Mouse (Mus musculus) liver (tissue): ENCODE results near the gene Lmf1.

Experiments
- DNase-seq: peaks from one replicate; pipeline ENCODE4 v3.0.0-alpha.2; 2020; ENCODE audit warnings: mixed read lengths

Gene Lmf1

DNA sequence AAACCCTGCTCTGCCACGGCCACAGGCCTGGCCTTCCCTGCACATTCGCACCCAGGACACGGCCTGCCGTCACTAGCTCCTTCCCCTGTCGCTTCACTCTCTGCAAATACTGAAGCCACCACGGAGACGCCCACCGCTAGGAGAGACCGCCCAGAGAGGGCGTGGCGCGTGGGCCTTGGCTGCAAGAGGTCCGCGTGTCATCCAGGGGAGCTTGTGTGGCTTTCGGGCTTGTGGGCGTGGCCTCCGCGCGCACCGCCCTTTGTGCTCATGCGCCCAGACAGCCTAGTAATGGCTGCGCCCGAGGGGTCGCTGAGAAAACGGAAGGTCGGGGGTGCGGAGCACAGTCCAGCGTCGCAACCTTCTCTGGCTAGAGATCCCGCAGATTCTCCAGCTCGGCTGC is at the start of gene Lmf1:
Gene Lmf1, plus strand, starts transcription at position 166 of the 400 bp plus-strand sequence.
- peak; percentile 98 for DNase-seq

DNA sequence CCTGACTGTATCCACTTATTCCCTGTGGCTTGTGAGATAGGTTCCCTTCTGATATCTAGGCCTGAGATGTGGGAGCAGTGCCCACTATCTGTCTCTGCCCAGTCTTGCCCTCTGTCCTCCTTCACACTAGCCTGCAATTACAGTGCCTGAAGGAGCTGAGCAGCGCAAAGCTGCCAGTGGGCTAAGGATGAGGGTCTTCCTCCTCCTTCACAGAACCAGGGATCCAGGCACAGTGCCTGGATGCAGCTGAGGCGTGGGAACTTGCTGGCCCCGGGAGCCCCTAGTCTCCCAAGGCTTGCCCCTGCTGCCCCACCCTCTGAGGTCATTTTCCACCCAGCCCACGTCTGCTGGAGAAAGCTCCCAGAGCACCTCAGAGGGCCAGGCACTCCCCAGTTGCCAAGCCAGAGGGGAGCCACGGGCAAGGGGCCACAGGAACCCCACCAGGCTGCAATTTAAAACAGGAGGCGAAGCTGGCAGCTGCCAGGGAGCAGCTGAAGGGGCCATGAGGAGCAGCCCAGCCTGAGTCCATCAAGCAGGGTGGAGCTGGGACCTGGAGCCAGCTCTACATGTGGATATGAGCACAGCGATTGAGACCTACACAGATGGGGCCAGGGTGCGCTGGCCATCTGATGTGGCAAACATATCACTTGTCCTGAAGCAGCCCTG is 48.4 kb upstream of the Lmf1 start:
- no peak for DNase-seq

DNA sequence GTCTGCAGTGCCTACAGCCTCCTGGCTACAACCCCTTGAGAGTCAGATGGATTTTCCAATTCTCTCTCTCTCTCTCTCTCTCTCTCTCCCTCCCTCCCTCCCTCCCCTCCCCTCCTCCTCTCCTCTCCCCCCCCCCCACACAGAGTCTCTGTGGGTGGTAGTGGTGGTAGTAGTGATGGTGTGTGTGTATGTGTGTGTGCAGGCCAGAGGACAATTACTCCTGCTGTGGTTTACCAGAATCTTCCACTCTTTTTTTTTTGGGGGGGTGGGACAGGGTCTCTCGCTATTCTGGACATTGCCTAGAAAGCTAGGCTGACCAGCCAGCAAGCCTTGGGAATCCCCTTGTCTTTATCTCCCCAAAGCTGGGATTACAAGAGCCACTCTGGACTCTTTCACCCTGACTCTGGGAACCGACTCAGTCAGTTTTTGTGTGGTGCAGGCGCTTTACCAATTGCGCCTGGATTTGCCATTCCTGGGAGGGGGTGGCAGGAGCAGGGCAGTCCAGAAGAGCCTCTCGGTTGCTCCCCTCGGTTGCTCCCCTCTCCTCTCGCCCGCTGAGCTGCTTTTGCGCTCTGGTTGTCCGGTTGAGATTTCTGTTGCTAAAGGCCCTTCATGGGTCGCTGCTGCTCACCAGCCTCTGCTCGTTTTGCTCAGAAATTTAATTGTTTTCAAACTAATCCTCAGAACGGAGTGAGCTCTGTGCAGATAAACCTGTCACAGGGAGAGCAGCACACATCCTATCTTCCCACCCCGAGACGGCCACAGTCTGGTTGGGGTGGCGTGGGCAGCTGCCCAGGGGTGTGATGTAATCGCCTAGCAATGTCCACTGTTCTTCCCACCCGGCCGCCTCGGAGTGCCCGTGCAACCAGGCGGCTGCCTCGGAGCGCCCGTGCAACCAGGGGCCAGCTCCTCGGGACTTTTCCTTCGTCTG is 39.7 kb upstream of the Lmf1 start:
- DNase-seq, result no peak

DNA sequence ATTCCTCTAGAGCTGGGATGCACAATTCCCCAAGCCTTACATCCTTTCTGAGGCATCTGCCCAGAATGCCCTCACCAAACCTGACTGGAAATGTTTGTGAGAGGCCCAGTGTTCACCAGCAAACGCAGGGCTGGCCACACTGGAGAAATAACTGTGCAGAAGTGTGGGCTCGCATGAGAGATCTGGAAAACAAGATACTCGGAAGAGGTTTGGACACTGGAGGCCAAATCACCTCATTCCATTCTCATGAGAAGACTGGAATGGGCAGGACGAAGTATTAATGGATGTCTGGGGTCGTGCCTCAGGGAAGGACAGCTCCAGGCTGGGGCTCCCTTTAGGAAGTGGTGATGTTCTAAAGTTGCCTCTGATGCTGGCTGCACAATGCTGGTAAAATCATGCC is 38.2 kb upstream of the Lmf1 start:
- no peak for DNase-seq

DNA sequence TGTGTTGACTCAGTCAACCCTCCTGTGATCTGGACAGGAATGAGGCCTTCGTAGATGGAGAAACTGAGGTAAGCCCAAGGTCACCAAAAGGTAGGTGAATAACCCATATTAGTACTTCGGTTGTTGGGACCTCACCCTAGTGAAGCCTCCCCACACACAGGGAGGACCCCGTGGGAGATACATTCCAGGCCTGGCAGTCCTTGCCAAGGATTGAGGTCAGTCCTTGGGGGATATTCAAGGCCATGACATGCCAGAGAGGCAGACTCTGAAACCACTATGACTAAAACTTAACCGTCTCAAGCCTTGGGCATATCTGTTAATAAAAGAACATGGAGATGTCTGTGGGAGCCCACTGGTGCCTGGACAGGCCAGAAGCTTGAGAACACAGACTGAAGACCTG is 37.1 kb upstream of the Lmf1 start:
- no peak for DNase-seq

DNA sequence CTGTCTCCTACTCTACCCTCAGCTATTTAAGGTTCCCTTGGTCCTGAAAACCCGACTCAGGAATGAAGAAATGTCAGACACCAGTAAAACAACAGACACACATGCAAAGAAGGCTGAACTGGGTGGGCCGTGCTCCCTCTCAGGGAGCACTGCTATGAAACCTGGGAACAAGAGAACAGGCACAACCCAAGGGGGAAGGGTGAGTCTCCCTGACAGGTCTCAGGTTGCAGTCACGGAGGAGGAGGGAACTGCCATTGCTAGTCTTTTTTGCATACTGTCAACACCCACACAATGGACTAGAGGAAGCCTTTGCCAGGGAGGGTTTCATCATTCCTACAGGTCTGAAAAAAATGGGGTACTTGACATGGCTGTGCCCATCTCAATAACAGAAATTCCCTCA is 31.9 kb upstream of the Lmf1 start:
- DNase-seq, result no peak

DNA sequence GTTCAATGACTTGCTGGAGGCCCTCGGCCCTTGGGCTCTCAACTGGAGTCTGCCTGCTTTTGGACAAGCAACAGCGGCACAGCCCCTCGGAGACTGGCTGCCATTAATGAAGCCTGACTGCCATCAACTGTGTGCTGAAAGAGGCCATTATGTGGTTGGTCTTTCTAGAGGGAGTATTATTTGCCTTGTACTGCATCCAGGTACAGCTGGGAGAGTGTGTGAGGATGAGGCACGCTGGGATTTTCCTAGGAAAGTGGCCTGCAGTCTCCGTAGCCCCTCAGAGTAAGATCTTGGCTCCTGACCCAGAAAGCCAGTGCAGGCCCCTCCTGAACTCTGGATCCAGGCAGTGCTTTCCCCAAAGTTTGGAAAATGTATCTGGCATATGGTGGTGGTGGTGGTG is 28.9 kb upstream of the Lmf1 start:
- DNase-seq, result no peak

DNA sequence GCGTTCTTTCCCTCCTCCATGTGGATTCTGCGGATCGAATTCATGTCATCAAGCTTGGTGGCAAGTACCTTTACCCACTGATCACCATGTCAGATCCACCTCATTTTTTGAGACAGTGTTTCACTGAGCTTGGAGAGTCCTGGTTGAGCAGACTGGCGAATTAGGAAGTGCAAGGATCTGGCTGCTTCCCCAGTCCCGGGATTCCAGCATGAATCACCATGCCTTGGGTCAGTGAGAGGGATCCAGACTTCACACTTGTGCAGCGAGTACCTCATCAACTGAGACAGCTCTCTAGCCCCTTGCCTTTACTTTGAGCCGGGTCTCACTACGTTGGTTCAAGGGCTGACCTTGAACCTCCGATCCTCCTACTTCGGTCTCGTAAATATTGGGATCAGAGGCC is 27.6 kb upstream of the Lmf1 start:
- DNase-seq, result no peak

DNA sequence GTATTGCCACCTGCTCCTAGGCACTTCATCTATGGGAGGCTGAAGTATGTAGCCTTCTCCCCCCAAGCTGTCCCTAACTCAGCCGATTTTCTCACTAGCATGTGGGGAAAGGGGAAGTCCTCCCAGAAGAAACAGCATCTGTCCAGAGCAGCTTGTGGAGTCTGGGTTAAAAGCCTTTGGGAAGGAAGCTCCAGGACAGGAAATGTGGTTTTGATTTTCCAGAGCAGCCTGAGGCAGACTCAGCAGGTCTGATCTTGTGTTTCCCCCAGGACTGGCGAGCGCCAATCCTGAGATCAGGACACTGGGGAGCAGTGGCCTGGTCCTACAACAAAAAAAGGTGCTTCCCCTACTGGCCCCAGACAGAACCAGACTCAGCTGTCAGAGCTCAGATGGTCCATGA is 23.7 kb upstream of the Lmf1 start:
- DNase-seq, result no peak

DNA sequence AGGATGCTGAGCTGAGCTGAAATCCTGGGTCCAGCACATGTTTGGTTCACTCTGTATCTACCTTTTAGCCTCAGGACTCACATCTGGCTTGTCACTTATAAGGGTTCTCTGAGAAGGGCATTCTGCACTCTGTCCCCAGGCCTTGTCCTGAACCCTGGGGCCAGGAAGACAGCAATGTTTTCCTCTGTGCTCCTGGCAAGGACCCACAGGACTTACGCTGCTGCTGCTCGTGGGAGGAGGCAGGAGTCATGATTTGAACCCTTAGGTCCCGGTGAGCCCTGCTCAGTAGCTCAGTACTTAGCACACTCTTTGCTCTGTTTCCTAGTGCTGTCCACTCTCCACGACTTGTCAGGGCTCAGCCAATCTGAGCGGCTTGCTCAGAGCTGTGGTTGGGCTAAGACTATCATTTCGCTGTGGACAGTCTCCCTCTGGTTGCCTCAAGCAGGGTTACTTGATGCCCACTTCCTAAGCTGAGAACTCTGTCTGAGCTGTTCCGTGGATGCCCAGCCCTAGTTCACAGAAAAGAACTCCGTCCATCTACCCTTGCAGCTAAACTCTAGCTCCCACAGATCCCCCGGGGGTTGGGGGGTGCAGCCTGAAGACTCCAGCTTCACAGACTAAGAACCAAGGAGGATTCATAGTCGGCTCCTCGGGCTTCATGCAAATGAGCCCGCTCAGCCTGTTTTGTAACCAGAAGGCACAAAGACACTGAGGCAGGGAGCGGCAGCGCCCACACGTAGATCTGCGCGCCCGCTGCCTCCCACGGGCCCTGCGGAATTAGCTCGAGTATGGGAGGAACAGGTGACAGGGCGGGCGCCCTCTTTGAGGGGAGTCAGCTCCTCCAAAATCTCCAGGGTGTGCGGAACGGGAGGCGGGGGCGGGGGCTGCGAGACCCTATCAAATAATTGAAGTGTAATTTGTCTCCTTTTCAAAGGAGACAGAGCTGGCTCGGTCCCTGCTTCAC is 22.9 kb upstream of the Lmf1 start:
- no peak for DNase-seq

DNA sequence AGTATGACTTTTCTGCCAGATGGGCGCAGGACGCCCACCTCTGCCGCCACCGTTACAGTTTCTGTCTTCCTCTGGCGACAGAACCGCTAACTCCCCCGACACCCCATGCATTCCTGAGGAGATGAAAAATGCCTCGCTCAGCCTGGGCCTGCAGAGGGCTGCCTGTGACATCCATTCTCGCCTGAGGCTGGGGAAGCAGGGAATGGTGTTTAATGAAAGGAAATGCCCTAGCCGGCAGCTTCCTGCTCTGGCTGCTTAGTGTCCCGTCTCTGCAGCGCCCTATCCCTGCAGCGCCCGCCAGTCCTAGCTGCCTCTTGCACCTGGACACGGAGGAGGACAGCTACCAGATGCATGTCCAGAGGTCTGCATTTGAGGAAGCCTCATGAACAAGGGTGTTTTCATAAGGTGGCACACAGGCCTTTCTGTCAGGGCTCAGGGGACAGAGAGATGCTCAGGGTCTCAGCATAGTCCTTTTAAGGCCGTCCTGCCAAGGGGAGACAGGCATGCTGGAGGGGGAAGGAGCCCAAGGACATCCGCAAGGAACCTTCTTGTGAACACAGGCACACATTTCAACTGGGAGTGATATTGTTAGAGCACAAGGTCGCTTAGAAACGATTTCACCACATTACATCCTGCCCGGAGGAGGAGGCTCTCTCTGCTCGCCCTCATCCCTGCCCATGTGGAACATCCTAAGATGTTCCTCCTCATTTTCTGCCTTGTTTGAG is 22.1 kb upstream of the Lmf1 start:
- DNase-seq, result no peak

DNA sequence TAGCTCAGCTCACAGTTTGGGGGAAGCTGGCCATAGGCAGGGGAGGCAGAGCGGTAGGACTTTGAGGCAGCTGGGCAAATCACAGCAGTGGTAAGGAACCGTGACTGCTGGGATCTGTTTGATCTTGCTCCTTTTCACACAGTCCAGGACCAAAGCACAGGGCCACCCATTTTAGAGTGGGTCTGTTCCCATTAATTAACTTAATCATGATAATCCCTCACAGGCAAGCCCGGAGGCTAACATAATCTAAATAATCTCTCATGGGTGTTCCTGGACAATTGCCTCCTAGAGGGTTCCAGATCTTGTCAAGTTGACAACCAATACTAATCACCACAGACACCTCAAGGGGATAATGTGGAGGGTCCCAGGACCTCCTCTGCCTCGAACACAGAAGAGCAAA is 19.3 kb upstream of the Lmf1 start:
- no peak for DNase-seq

DNA sequence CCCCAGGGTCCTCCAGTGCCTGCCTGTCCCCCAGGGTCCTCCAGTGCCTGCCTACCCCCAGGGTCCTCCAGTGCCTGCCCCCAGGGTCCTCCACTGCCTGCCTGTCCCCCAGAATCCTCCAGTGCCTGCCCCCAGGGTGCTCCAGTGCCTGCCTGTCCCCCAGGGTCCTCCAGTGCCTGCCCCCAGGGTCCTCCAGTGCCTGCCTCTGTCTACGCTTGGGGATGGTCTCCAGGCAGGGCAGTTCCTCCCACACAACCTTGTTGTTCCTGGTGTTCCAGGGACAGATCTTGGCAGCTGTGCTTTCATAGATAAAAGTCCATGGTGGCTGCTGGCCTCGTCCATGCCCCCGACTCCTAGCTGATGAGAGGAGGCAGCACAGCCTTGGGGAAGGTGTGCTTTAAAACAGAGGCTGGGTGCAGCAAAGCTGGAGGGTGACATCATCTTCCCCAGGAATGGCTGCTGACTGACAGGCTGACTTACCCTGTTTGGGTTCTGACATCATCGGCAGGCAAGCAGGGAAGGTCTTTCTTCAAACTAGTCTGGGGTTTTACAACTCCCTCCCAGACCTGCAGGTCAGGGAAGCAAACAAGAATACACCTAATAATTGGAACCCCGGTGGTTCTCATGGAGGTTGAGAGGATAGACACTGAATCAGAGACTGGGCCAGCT is 18.2 kb upstream of the Lmf1 start:
- DNase-seq, result no peak

DNA sequence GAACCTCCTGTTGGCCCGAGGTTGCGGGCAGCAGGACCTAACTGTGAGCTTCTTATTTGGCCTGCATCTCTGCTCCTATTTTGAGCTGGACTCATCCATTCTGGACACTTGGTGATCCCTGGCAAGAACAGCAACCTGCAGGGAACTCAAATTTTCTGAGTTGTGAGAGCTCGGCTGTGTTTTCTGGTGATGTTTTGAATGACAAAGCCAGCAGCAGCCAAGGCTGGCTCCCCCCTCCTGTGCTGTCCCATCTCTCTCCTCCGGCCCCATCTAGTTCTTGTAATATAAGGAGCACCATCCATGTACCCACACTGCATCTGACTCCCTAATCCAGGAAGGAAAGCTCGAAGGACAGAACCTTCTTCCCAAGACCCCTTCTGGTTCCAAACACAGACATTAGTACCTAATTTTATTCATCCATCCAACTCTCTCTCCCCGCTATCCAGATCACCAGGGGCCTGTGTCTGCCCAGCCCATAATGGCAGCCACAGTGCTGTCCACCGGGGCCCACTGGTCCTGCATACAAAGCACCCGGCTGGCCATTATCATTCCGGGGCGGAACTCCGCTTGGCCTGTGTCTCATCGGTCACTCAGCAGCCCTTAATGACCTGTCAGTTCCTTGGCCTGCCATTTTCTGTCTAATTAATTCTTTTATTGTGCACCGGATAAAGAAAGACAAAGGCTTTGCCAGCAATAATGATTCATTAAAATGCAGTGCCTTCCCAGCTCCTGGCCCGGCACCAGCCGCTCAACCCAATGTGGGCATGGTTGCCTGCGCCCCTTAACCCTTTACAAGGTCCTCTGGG is 17.5 kb upstream of the Lmf1 start:
- no peak for DNase-seq

DNA sequence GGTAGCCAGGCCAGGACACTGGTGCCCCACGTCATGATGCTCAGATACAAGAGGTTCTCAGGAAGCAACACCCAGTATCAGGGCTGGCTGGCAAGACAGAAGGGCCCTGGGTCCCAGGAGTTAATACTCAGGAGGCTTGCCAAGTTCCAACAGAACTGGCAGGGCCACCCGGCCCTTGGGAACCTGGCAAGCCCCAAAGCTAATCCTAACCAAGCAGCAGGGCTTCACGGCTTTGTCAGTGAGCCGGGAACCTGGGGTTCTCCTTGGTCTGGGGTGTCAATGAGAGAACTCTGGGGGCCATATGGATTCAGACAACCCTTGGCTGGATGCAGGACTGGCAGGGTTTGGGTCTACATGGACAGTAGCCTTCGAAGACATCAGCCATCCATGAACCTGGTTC is 14.4 kb upstream of the Lmf1 start:
- DNase-seq, result no peak

DNA sequence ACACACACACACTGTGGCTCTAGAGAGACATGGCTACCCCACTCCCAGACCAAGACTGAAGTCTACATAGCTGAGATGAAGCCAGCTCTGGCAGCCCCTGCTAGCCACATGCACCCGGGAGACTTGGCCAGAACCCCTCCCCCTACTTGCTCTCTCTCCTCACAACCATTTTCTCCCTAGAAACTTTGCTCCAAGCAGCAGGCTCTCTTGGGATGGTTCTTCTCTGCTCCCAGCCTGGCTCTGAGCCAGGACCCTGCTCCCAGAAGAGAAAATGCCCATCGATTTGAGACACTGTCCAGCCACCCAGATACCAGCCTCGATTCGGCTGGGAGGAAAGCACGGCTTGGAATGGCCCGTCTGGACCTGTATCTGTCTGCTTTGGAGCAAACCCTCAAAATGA is 13.6 kb upstream of the Lmf1 start:
- no peak for DNase-seq

DNA sequence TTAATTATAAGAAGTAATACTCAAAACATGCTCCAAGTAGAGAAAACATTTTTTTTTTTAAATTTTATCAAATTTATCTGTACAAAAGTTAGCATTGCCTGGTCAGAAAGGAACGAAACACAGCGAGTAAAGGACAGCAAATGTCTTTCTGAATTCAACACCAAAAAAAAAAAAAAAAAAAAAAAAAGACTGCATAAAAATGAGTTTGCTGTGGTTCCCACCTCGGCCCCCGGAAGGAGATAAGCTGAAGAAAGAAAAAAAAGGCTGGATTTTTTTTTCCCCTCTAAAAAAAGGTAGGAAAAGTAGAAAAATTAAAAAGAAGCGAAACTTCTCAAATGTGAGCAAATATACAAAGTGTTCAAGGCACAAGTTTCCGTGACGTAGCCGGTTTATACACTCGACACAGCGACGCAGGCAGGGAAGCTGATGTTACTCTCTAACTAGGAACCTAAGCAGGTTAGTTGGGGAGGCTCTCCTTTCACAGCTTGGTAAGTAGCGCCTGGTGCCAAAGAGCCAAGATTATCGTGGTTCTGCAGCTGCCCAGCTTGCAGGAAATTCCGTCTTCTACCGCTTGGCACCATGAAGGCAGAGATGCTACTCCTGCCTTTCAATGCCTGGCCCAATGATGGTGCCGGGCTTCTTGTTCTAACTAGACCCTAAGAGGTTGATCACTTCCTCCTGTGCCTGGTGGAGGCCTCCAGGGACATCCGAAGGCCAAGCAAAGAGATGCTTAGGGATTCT is 12.9 kb upstream of the Lmf1 start:
- DNase-seq, result no peak

DNA sequence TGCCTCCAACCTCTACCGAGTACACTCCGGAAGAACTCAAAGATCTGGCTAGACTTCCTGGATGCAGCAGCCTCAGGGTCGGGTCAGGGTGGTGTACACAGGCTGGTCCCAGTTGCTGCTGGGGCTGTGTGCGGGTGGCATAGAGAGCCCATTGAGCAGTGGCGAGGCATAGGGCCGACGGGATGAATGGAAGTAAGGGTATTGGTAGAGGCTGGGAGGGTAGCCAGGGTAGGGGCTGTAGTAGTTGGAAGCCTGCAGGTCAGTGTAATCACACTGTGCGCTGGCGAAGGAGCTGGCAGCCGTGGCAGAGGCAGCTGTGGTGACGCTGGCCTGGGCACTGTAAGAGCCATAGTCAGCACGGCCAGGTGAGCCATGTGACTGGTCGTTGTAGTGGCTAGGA is 11.6 kb upstream of the Lmf1 start:
- DNase-seq, result no peak

DNA sequence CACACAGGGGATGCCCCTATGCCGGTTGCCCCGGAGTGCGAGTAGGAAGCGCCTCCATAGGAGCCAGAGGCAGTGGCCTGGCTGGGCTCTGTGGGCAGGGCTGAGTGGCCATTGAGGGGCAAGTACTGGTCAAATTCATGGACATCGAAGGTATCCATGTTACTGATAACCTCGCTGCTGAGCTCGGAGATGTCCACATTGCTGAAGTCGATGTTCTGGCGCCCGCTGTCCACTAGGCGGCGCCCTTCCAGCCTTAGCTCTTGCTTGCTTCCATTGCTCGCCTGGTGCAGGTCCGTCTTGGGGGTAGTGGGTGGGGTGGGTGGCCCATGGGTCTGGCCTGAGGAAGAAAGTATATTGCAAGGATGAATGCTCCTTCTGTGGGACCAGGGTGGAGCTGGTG is 11.1 kb upstream of the Lmf1 start:
- peak; percentile 69 for DNase-seq

DNA sequence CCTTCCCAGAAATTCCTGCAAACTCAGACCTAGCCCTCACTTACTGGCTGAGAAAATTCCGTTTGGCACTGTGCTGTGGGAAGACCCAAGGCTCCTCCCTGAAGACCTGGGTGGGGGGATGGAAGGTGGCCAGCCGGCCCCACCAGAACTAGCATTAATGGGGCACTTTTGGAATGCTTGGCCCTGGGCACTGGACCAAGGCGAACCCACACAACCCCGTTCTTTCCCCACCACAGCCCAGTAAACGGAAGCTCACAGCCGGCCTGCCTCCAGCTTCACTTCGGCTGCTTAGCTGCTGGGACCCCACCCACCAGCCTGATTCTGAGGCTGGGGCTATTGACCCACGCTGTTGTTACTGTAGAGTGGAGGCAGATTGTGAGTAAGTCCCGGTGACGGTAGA is 10.7 kb upstream of the Lmf1 start:
- no peak for DNase-seq
